Mouse (Mus musculus): ENCODE measurements around the gene Olfr911-ps1. TPM values are rescaled to one million over a fixed set of nuclear protein-coding genes. Genes with fewer than 3 reads are reported as not detected.

Gene Olfr911-ps1
- polyA plus RNA-seq (2012; rRNA removed) = not detected in 2 replicates

DNA sequence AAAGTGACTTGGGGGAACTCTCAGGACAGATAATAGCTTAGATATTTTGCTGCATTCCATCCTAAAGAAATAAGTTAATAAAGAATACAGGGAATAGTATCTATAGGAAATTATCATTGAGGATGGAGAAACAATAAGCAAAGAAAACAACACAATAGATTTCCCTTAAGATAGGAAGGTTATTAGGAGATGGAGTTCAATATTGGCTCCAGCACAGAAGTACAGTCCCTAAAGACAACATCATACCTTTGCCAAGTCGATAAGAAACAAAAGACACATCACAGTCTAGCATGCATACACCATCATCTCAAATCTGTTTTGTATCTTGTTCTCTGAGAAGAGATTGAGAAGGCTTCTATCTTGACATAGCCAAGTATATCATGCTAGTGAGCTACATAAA, at the start of gene Olfr911-ps1:
Gene Olfr911-ps1 (plus strand): TSS at position 301 of the 400 bp plus-strand sequence.
- H3K4me1 ChIP-seq (ENCODE audit: control insufficient read depth, insufficient read depth, insufficient read length, low read length) = no peaks in the 10 kb centered on the region
- H3K27ac ChIP-seq (ENCODE audit: insufficient read depth, low read depth, low read length) = no peak within 1 kb of the TSS
- 57% methylated on average over 1 of the region's 1 CpGs for WGBS
- no peaks in the 10 kb centered on the region for H3K27me3 ChIP-seq (ENCODE audit: control insufficient read depth, insufficient read depth, low read length)
- H3K4me3 ChIP-seq (ENCODE audit: low read depth, low read length) = no peak within 1 kb of the TSS
- H3K36me3 ChIP-seq (ENCODE audit: control insufficient read depth, insufficient read depth, low read length) = no peaks in the 10 kb centered on the region
- no peak for TF ChIP-seq POLR2A (IDR thresholded peaks at IDR 0.05; ENCODE audit: low read depth, low read length)
- TF ChIP-seq CTCF (IDR thresholded peaks at IDR 0.05; ENCODE audit: extremely low read depth, insufficient read length, insufficient replicate concordance, low read depth, low read length) = no peak

DNA sequence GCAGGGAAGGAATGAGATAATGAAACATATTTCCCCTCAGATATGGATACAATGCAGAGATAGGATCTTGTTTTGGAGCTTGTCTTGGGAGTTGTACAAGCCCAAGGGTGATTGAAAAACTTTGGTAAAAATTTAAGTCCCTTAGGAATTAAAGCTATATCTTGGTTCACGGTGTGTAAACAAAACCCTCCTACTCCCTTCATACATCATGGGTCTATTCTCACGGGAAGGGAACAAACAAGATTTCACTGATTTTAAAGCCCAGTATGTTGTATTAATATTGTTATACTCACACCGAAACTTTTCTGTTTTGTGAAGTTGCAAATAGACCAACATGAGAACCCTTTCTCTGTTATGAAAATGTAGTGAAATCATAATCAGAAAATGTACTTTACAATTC, 34.6 kb upstream of the Olfr911-ps1 start, which contains the start of gene Olfr906:
Gene Olfr906 (plus strand): TSS at position 301 of the 400 bp plus-strand sequence.
- H3K36me3 ChIP-seq (ENCODE audit: control insufficient read depth, insufficient read depth, low read length) = no peaks in the 10 kb centered on the region
- no peaks in the 10 kb centered on the region for H3K27me3 ChIP-seq (ENCODE audit: control insufficient read depth, insufficient read depth, low read length)
- TF ChIP-seq CTCF (IDR thresholded peaks at IDR 0.05; ENCODE audit: extremely low read depth, insufficient read length, insufficient replicate concordance, low read depth, low read length) (no peak), POLR2A (IDR thresholded peaks at IDR 0.05; ENCODE audit: low read depth, low read length) (no peak)
- H3K4me3 ChIP-seq (ENCODE audit: low read depth, low read length) = no peak within 1 kb of the TSS
- no peak within 1 kb of the TSS for H3K27ac ChIP-seq (ENCODE audit: insufficient read depth, low read depth, low read length)
- 65% methylated on average over 3 of the region's 3 CpGs for WGBS
- H3K4me1 ChIP-seq (ENCODE audit: control insufficient read depth, insufficient read depth, insufficient read length, low read length) = no peaks in the 10 kb centered on the region

DNA sequence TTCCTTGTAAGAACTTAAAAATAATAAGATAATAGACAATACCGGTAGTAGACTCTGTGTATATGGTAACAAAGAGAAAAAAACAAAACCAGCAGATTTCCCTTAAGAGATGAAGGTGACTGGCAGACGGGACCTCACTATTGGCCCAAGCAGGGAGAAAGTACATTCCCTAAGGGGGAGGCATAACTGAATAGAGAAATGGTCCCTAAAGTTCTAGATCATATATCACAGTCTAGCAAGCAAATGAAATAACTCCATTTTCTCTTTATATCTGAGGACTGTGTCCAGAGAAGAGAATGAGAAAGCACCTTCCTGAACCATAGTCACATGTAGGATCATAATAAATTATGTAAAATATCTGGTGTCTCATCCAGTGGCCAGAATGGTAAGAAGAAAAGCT, 25.9 kb upstream of the Olfr911-ps1 start, which contains the start of gene Olfr907:
Gene Olfr907 (plus strand): TSS at position 301 of the 400 bp plus-strand sequence.
- Histone ChIP-seq H3K27me3 (ENCODE audit: control insufficient read depth, insufficient read depth, low read length) (no peaks in the 10 kb centered on the region), H3K27ac (ENCODE audit: insufficient read depth, low read depth, low read length) (no peak within 1 kb of the TSS), H3K36me3 (ENCODE audit: control insufficient read depth, insufficient read depth, low read length) (no peaks in the 10 kb centered on the region), H3K4me1 (ENCODE audit: control insufficient read depth, insufficient read depth, insufficient read length, low read length) (no peaks in the 10 kb centered on the region), H3K4me3 (ENCODE audit: low read depth, low read length) (no peak within 1 kb of the TSS)
- no peak for TF ChIP-seq POLR2A (IDR thresholded peaks at IDR 0.05; ENCODE audit: low read depth, low read length)
- whole genome bisulfite sequencing = 72% methylated on average over 2 of the region's 2 CpGs

DNA sequence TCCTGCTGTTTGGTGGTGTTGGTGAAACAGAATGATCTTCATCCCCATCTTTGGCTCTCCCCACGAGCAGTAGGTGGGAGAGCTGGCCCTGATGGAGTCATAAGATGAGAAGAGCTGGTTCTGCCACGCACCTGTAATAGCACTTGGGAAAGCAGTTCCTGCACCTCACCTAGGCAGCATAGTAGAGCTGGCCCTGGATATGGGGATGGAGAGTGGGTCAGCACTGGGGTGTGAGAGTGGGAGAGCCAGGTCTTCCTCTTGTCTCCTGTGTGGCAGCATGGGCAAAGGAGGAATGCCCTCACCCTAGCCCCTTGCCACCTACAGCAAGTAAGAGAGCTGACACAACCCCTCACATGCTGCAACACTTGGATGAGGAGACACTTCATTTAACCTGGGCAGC, 9.0 kb upstream of the Olfr911-ps1 start:
- 66% methylated on average over 2 of the region's 2 CpGs for WGBS
- TF ChIP-seq CTCF (IDR thresholded peaks at IDR 0.05; ENCODE audit: extremely low read depth, insufficient read length, insufficient replicate concordance, low read depth, low read length) (no peak), POLR2A (IDR thresholded peaks at IDR 0.05; ENCODE audit: low read depth, low read length) (no peak)
- no peak overlapping the region for H3K27ac ChIP-seq (ENCODE audit: insufficient read depth, low read depth, low read length)
- H3K36me3 ChIP-seq (ENCODE audit: control insufficient read depth, insufficient read depth, low read length) = no peaks in the 10 kb centered on the region
- H3K4me3 ChIP-seq (ENCODE audit: low read depth, low read length) = no peak overlapping the region
- no peaks in the 10 kb centered on the region for H3K4me1 ChIP-seq (ENCODE audit: control insufficient read depth, insufficient read depth, insufficient read length, low read length)
- no peaks in the 10 kb centered on the region for H3K27me3 ChIP-seq (ENCODE audit: control insufficient read depth, insufficient read depth, low read length)

DNA sequence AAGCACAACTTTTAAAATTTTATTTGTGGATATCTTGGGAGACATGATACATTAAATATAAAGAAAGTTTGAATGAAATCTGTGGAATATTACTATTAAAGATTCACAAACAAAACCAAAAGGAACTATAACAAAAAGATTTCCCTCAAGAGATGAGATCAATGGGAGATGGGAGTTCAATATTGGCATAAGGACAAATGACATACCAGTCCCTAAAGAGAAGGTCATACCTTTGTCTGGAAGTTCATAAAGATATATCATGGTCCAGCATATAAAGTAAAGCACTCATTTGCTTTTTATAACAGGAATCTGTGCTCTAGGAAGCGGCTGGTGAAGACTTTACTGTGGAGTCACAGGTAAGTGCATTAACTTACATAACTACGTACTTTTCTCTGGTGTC, 16.2 kb downstream of the Olfr911-ps1 start, which contains the start of gene Olfr910:
Gene Olfr910 (plus strand): TSS at position 301 of the 400 bp plus-strand sequence.
- no peaks in the 10 kb centered on the region for H3K4me1 ChIP-seq (ENCODE audit: control insufficient read depth, insufficient read depth, insufficient read length, low read length)
- no peak within 1 kb of the TSS for H3K27ac ChIP-seq (ENCODE audit: insufficient read depth, low read depth, low read length)
- no peak for TF ChIP-seq CTCF (IDR thresholded peaks at IDR 0.05; ENCODE audit: extremely low read depth, insufficient read length, insufficient replicate concordance, low read depth, low read length)
- TF ChIP-seq POLR2A (IDR thresholded peaks at IDR 0.05; ENCODE audit: low read depth, low read length) = no peak
- H3K27me3 ChIP-seq (ENCODE audit: control insufficient read depth, insufficient read depth, low read length) = no peaks in the 10 kb centered on the region
- no peaks in the 10 kb centered on the region for H3K36me3 ChIP-seq (ENCODE audit: control insufficient read depth, insufficient read depth, low read length)
- no peak within 1 kb of the TSS for H3K4me3 ChIP-seq (ENCODE audit: low read depth, low read length)
- 88% methylated on average over 2 of the region's 2 CpGs for WGBS

Other genes with a start within 250 kb of the Olfr911-ps1 start
- not detected in 2 replicates for gene Olfr896-ps1, start 230.5 kb upstream of the Olfr911-ps1 start, polyA plus RNA-seq (2012; rRNA removed)
- gene Olfr25, start 192.5 kb upstream of the Olfr911-ps1 start, polyA plus RNA-seq (2012; rRNA removed) = not detected in 2 replicates
- gene Olfr898, start 173.2 kb upstream of the Olfr911-ps1 start, polyA plus RNA-seq (2012; rRNA removed) = not detected in 2 replicates
- not detected in 2 replicates for gene Olfr250, start 154.7 kb upstream of the Olfr911-ps1 start, polyA plus RNA-seq (2012; rRNA removed)
- gene Olfr251, start 144.5 kb upstream of the Olfr911-ps1 start, polyA plus RNA-seq (2012; rRNA removed) = not detected in 2 replicates
- not detected in 2 replicates for gene Olfr147, start 119.9 kb upstream of the Olfr911-ps1 start, polyA plus RNA-seq (2012; rRNA removed)
- gene Olfr901, start 92.1 kb upstream of the Olfr911-ps1 start, polyA plus RNA-seq (2012; rRNA removed) = not detected in 2 replicates
- gene Olfr902, start 73.9 kb upstream of the Olfr911-ps1 start, polyA plus RNA-seq (2012; rRNA removed) = not detected in 2 replicates
- not detected in 2 replicates for gene Olfr904, start 58.4 kb upstream of the Olfr911-ps1 start, polyA plus RNA-seq (2012; rRNA removed)
- not detected in 2 replicates for gene Olfr905, start 50.5 kb upstream of the Olfr911-ps1 start, polyA plus RNA-seq (2012; rRNA removed)
- not detected in 2 replicates for gene Olfr906, start 34.5 kb upstream of the Olfr911-ps1 start, polyA plus RNA-seq (2012; rRNA removed)
- gene Olfr907, start 25.8 kb upstream of the Olfr911-ps1 start, polyA plus RNA-seq (2012; rRNA removed) = not detected in 2 replicates
- gene Olfr910, start 16.3 kb downstream of the Olfr911-ps1 start, polyA plus RNA-seq (2012; rRNA removed) = not detected in 2 replicates
- gene Olfr912, start 58.6 kb downstream of the Olfr911-ps1 start, polyA plus RNA-seq (2012; rRNA removed) = not detected in 2 replicates
- gene Olfr913, start 71.2 kb downstream of the Olfr911-ps1 start, polyA plus RNA-seq (2012; rRNA removed) = not detected in 2 replicates
- not detected in 2 replicates for gene Olfr914, start 83.5 kb downstream of the Olfr911-ps1 start, polyA plus RNA-seq (2012; rRNA removed)
- not detected in 2 replicates for gene Olfr916, start 138.3 kb downstream of the Olfr911-ps1 start, polyA plus RNA-seq (2012; rRNA removed)
- not detected in 2 replicates for gene Olfr917, start 144.3 kb downstream of the Olfr911-ps1 start, polyA plus RNA-seq (2012; rRNA removed)
- gene Olfr918, start 153.0 kb downstream of the Olfr911-ps1 start, polyA plus RNA-seq (2012; rRNA removed) = not detected in 2 replicates
- gene Olfr919, start 182.1 kb downstream of the Olfr911-ps1 start, polyA plus RNA-seq (2012; rRNA removed) = not detected in 2 replicates
- gene Vwa5a, start 196.7 kb downstream of the Olfr911-ps1 start, polyA plus RNA-seq (2012; rRNA removed) = 2.9 and 6.3 TPM in 2 replicates
- gene Olfr920, start 230.7 kb downstream of the Olfr911-ps1 start, polyA plus RNA-seq (2012; rRNA removed) = 0.04 TPM in 1 of 2 replicates, not detected in the other

Data from small intestine, adult 2 months (tissue).